Mouse (Mus musculus): Measurements from ENCODE around the gene Gm13420. TPM values are rescaled to one million over a fixed set of nuclear protein-coding genes. Genes with fewer than 3 reads are reported as not detected.
A peak's percentile ranks its signal among the peaks of the same experiment; 100 is the strongest.
"Not testable (repeated sequence)": the region's sequence is repeated elsewhere in the genome, so short reads cannot be mapped to it uniquely, and the experiment has no call there.

The Gm13420 gene
- polyA plus RNA-seq (2015; fragmentation: Nextera tagmentation; extraction: Ambion mirVana): 0.56 and 0.70 TPM in 2 replicates

DNA sequence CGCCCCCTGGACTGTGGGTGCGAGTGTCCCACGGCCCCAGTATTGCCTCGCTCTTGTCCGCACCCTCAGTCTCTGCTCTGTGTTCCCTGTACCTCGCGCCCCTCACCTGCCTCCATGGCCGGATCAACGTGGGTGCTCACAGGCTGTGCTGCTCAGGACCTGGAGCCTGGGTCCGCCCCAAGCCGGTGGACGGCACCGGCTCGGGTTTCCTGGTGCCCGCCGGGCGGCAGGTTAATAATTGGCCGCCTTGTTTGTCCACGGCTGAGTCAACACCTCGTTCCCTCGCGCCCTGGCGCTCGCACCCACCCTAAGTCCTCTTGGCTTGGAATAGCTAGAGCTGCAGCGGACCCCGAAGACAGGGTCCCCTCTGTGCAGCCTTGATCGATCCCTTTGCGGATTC lies at the start of gene Gm13420:
Gene Gm13420, minus strand, starts transcription at position 189 of the 400 bp plus-strand sequence.
- H3K27ac ChIP-seq (ENCODE audit: low read length): no peak within 1 kb of the TSS
- 5% methylated on average over 28 of the region's 28 CpGs for WGBS

DNA sequence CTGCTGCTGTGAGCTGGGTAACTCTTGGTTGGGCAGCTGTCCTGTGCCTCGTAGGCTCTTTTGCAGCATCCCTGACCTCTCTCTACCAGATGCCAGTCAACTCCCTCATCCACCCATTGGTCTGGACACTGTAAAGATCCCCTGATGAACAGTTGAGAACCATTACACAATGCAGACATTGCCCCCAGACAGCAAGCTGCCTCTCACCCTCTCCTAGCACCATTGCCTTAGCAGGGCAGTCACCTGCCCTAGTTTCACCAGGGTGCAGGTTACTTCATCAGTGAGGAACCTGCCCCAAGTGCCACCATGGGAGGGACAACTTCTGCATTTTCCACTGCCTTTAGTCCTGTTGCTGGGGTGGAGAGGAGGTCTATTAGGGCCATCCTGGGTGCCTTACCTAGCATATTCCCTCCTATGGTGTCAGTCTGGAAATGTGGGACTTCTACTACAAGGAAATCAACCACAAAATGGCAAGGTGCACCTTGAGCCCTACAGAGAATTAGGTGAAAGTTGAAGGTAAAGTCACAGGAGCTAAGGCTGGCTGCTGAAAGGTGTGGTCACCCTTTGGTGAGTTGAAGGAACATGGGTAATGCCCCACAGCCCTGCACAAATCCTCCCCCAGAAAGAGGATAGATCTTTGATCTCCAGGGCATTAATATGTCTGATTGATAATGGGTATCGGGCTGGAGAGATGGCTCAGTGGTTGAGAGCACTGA lies 41.4 kb upstream of the Gm13420 start:
- peak overlapping the region; percentile 75 for H3K27ac ChIP-seq (ENCODE audit: low read length)
- no peak overlapping the region for H3K4me2 ChIP-seq (ENCODE audit: low read depth, low read length)
- ATAC-seq: peak; percentile 69
- no peaks in the 10 kb centered on the region for H3K9me3 ChIP-seq (ENCODE audit: control insufficient read depth, low read length)
- WGBS: 84% methylated on average over 2 of the region's 2 CpGs
- no peak overlapping the region for H3K9ac ChIP-seq (ENCODE audit: low read depth, low read length)
- peaks cover 3% of the 10 kb centered on the region; the same call in 1 of the 2 replicates for H3K36me3 ChIP-seq (ENCODE audit: control insufficient read depth, insufficient read depth, low read length)
- peaks cover 6% of the 10 kb centered on the region for H3K4me1 ChIP-seq (ENCODE audit: control insufficient read depth, insufficient read depth, low read length)
- no peaks in the 10 kb centered on the region for H3K27me3 ChIP-seq (replicated peaks; ENCODE audit: control insufficient read depth, insufficient read depth, low read length)
- H3K4me3 ChIP-seq (ENCODE audit: low read length): no peak overlapping the region

More for the DNA sequence above, at the start of gene Gm13420:
- Histone ChIP-seq H3K4me3 (ENCODE audit: low read length) (peak within 1 kb of the TSS; percentile 40), H3K4me2 (ENCODE audit: low read depth, low read length) (peak within 1 kb of the TSS; percentile 71), H3K4me1 (ENCODE audit: control insufficient read depth, insufficient read depth, low read length) (peaks cover 10% of the 10 kb centered on the region), H3K9ac (ENCODE audit: low read depth, low read length) (peak within 1 kb of the TSS; percentile 41), H3K36me3 (ENCODE audit: control insufficient read depth, insufficient read depth, low read length) (no peaks in the 10 kb centered on the region), H3K27me3 (replicated peaks; ENCODE audit: control insufficient read depth, insufficient read depth, low read length) (peaks cover 17% of the 10 kb centered on the region), H3K9me3 (ENCODE audit: control insufficient read depth, low read length) (no peaks in the 10 kb centered on the region)
- ATAC-seq: peak; percentile 84

DNA sequence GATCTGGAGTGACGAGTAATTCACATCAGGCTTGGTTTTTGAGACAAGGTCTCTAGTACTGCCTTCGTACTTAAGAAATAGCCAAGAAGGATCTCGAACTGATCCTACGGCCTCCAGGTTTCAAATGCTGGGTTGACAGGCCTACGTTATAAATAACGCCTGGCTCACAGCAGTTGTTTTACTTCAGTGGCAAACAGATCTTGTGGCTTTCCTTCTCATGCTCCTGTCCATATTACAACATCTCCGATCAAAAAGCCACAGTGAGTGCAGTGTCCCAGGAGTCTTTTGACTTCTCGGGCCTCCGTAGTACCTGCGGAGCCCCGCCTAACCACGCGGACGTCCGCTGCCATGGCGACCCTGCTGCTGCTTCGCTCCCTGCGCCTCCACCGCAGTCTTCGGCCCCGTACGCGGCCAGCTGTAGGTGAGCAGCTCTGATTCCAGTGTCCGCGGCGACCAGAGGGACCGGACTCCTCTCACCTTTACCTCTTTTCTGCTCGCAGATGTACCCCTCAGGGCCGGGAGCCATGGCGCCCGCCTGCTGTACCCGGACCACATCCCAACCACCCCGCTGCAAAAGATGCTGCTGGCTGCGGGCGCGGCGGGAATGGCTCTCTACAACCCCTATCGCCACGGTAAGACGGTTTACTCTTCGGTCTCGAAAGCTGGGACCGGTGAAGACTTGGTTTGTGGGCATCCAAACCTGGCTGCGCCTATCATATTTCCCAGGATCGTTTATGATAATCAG lies 36.6 kb upstream of the Gm13420 start, which contains the start of gene Trub2:
Gene Trub2, minus strand, starts transcription at position 566 of the 745 bp plus-strand sequence.
- ATAC-seq: peak; percentile 84
- H3K9me3 ChIP-seq (ENCODE audit: control insufficient read depth, low read length): no peaks in the 10 kb centered on the region
- H3K36me3 ChIP-seq (ENCODE audit: control insufficient read depth, insufficient read depth, low read length): peaks cover 17% of the 10 kb centered on the region
- under 1% methylated on average over 45 of the region's 45 CpGs for WGBS
- no peaks in the 10 kb centered on the region for H3K27me3 ChIP-seq (replicated peaks; ENCODE audit: control insufficient read depth, insufficient read depth, low read length)
- H3K27ac ChIP-seq (ENCODE audit: low read length): peak within 1 kb of the TSS; percentile 84
- peak within 1 kb of the TSS; percentile 82 for H3K9ac ChIP-seq (ENCODE audit: low read depth, low read length)
- peak within 1 kb of the TSS; percentile 85 for H3K4me3 ChIP-seq (ENCODE audit: low read length)
- H3K4me2 ChIP-seq (ENCODE audit: low read depth, low read length): peak within 1 kb of the TSS; percentile 87
- peaks cover 13% of the 10 kb centered on the region for H3K4me1 ChIP-seq (ENCODE audit: control insufficient read depth, insufficient read depth, low read length)

DNA sequence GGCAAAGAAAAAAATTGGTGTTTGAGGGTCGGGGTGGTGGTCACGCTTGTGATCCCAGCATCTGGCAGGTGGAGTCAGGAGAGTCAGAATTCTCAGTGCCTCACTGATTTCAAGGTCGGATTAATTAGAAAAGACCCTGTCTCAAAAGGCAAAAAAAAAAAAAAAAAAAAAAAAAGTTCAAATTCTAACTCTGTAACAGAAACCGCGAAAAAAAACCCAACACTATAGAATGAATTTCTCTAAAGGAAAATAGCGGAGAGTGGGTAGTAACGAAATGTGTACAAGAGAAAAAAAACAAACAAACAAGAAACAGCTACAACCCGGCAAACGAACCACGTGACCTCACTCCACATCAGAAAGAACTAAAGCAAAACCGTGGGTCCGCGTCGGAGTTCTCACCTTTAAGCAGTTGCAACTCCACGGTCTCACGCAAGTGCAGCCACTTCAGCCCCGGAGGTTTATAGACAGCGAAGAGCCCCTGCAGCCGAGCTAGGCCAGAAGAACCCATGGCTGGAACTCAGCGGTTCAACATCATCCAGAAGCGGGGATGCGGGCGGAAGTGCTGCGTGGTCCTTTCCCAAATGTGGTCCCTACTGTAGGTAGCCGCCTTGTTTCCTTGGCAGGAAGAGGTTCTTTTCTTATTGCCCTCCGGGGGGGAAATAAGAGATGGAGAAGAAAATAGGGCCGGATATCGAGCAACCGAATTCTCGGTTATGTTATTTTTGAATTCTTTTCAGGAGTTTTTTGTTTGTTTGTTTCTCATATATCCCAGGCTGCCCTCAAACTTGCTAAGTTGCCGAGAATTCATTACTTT lies 35.8 kb upstream of the Gm13420 start, which contains the start of gene Coq4:
Gene Coq4, plus strand, starts transcription at position 390 of the 814 bp plus-strand sequence.
- no peaks in the 10 kb centered on the region for H3K9me3 ChIP-seq (ENCODE audit: control insufficient read depth, low read length)
- peaks cover 25% of the 10 kb centered on the region for H3K36me3 ChIP-seq (ENCODE audit: control insufficient read depth, insufficient read depth, low read length)
- peak within 1 kb of the TSS; percentile 87 for H3K4me2 ChIP-seq (ENCODE audit: low read depth, low read length)
- no peaks in the 10 kb centered on the region for H3K27me3 ChIP-seq (replicated peaks; ENCODE audit: control insufficient read depth, insufficient read depth, low read length)
- H3K27ac ChIP-seq (ENCODE audit: low read length): peak within 1 kb of the TSS; percentile 84
- peak within 1 kb of the TSS; percentile 82 for H3K9ac ChIP-seq (ENCODE audit: low read depth, low read length)
- H3K4me3 ChIP-seq (ENCODE audit: low read length): peak within 1 kb of the TSS; percentile 85
- H3K4me1 ChIP-seq (ENCODE audit: control insufficient read depth, insufficient read depth, low read length): peaks cover 13% of the 10 kb centered on the region
- ATAC-seq: peak; percentile 83
- 1% methylated on average over 31 of the region's 31 CpGs for WGBS

DNA sequence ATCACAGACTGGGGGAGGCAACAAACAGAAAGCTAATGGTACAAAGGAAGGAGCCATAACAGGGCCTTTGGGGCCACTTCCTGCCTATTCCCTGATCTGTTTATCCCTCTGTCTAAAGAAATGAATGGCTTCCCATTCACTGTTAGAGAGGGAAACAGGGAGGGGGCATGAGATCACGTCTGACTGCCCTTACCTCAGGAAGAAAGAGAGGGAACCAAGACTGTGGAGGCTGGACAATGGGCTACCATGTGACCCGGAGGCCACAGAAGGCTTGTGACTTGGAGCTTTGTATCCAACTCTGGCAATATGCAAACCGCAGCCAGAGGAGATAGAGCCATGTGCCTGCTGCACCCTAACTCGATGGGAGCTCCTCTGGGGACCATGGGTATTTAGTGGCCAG lies 32.8 kb upstream of the Gm13420 start:
- Histone ChIP-seq H3K4me2 (ENCODE audit: low read depth, low read length) (no peak overlapping the region), H3K27me3 (replicated peaks; ENCODE audit: control insufficient read depth, insufficient read depth, low read length) (no peaks in the 10 kb centered on the region), H3K36me3 (ENCODE audit: control insufficient read depth, insufficient read depth, low read length) (peaks cover 33% of the 10 kb centered on the region), H3K27ac (ENCODE audit: low read length) (no peak overlapping the region), H3K4me1 (ENCODE audit: control insufficient read depth, insufficient read depth, low read length) (peaks cover 13% of the 10 kb centered on the region), H3K4me3 (ENCODE audit: low read length) (no peak overlapping the region), H3K9ac (ENCODE audit: low read depth, low read length) (no peak overlapping the region), H3K9me3 (ENCODE audit: control insufficient read depth, low read length) (peaks cover 7% of the 10 kb centered on the region)
- WGBS: 77% methylated on average over 4 of the region's 4 CpGs
- ATAC-seq: no peak

DNA sequence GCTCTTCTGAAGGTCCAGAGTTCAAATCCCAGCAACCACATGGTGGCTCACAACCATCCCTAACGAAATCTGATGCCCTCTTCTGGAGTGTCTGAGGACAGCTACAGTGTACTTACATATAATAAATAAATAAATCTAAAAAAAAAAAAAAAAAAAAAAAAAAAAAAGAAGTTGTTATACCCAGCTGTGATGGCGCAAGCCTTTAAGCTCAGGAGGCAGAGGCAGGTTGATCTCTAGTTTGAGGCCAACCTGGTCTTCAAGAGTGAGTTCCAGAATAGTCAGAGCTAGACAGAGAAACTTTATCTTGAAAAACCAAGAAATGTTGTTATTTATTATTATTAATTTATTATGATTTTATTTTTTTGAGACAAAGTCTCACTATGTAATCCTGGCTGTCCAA lies 29.8 kb upstream of the Gm13420 start:
- H3K27me3 ChIP-seq (replicated peaks; ENCODE audit: control insufficient read depth, insufficient read depth, low read length); H3K9me3 ChIP-seq (ENCODE audit: control insufficient read depth, low read length); ATAC-seq; H3K4me3 ChIP-seq (ENCODE audit: low read length); H3K9ac ChIP-seq (ENCODE audit: low read depth, low read length); H3K4me1 ChIP-seq (ENCODE audit: control insufficient read depth, insufficient read depth, low read length); H3K27ac ChIP-seq (ENCODE audit: low read length); H3K4me2 ChIP-seq (ENCODE audit: low read depth, low read length): not testable (repeated sequence)
- 95% methylated on average over 2 of the region's 2 CpGs for WGBS
- peaks cover 52% of the 10 kb centered on the region for H3K36me3 ChIP-seq (ENCODE audit: control insufficient read depth, insufficient read depth, low read length)

DNA sequence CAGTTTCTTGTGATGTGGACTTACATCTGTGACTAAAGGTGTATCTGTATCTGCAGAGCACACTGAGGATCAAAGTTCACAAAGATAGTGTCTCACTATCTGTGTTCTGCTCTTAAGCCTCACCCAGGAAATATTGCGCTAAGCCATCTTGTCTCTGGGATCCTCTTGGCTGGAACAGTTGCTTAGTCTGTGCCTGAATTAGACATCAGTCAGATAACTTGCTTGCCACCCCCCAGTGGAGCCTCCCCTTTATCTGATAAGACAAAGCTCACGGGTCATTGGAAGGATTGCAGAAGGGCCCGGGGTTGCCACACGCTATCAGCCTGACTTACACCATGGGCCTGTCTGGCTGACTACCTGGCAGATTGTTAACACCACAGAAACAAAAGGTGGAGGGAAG lies 21.8 kb upstream of the Gm13420 start:
- Histone ChIP-seq H3K27ac (ENCODE audit: low read length) (peak overlapping the region; percentile 92), H3K9me3 (ENCODE audit: control insufficient read depth, low read length) (no peaks in the 10 kb centered on the region), H3K9ac (ENCODE audit: low read depth, low read length) (no peak overlapping the region), H3K27me3 (replicated peaks; ENCODE audit: control insufficient read depth, insufficient read depth, low read length) (no peaks in the 10 kb centered on the region), H3K4me2 (ENCODE audit: low read depth, low read length) (no peak overlapping the region), H3K4me3 (ENCODE audit: low read length) (no peak overlapping the region), H3K36me3 (ENCODE audit: control insufficient read depth, insufficient read depth, low read length) (peaks cover 18% of the 10 kb centered on the region), H3K4me1 (ENCODE audit: control insufficient read depth, insufficient read depth, low read length) (peaks cover 20% of the 10 kb centered on the region)
- 64% methylated on average over 4 of the region's 4 CpGs for WGBS
- peak; percentile 83 for ATAC-seq

DNA sequence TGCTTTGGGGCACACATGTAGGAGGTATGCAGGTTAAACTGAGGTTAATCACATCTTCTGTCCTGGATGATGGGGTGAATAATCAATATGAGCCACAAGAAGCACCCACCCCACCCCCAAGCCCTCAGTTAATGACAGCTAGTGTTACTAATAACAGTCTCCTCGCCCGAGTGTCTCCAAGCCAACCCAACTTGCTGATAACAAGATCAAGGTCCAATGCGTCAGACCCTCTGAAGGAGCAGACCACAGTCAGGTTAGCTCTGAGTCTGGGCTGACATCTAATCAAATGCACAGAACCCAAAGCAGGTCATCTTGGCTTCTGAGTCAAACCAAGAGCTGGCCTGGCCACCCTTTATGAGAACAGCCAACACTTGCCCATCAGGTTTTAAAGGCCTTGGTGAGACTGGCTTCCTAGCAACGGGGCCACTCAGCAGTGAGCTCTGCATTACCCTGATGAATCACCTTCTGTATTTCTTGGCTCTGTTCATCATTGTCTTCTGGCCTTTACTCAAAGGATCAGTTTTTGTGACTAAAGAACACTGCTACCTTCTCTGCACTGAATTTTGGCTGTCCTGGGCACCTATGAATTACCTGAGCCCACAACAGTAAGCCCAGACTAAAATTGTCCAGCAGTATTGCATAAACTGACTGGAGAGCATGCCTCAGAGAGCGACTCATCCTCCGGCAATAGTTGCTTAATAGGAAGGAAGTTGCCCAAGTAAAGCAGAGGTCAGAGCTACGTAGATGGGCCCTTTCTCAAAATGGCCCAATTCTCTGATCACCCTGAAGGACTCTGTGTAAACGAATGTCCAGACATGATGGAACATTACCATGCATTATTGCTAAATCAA lies 20.4 kb upstream of the Gm13420 start:
- Histone ChIP-seq H3K27me3 (replicated peaks; ENCODE audit: control insufficient read depth, insufficient read depth, low read length) (no peaks in the 10 kb centered on the region), H3K9me3 (ENCODE audit: control insufficient read depth, low read length) (no peaks in the 10 kb centered on the region), H3K36me3 (ENCODE audit: control insufficient read depth, insufficient read depth, low read length) (peaks cover 5% of the 10 kb centered on the region; the same call in 1 of the 2 replicates), H3K4me2 (ENCODE audit: low read depth, low read length) (no peak overlapping the region), H3K4me3 (ENCODE audit: low read length) (no peak overlapping the region), H3K9ac (ENCODE audit: low read depth, low read length) (no peak overlapping the region), H3K27ac (ENCODE audit: low read length) (peak overlapping the region; percentile 62), H3K4me1 (ENCODE audit: control insufficient read depth, insufficient read depth, low read length) (peaks cover 29% of the 10 kb centered on the region)
- 47% methylated on average over 8 of the region's 8 CpGs for WGBS
- ATAC-seq: peak; percentile 55
